Mouse (Mus musculus) kidney, adult 8-10 months (tissue): ENCODE measurements at regions not wholly inside any gene's neighbourhood (a gene's known extent, or its start where the extent isn't known, plus 50 kb on each side); places are given as distances from the start of the nearest gene placed in this dataset.
A peak's percentile ranks its signal among the peaks of the same experiment; 100 is the strongest.

ENCODE experiments used
- DNase-seq, 2 experiments: peaks; one replicate each; pipeline ENCODE4 v3.0.0; 2022

DNA sequence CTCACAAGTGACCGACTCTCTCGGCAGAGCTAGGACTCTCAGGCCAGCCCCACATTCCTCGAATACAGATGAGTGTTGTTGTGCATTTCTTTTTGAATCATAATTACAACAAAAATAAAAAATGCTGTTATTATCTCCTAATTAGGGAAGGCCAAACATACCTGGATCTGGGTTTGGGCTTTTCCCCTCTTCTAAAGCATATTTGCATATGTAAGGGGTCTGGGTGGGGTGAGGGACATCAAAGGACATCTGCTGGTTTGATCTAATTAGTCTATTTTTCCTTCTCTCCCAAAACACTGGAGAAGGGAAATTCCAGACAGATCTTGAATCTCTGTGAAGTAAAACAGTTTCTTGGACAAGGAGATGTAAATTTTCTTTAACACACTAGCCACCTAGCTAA, 85.3 kb downstream of the Tfap2a start:
- no peak for DNase-seq

DNA sequence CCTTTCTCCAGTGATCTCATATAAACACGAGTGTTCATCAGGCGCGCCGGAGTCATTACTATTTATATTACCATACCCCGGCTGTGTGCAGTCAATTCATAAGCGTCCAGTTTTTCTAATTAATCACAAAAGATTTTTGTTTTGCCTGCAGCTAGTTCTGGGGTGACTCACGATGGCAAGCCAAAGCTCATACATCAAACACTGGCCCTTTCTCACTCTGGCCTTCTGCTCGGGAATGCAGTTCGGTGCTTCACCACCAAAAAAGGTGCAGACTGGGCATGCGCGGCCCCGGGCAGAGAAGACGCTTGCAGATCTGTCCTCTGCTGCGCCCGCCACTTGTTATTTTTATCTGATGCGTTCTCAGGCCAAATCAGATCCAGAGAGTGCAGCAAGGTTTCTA, 87.1 kb downstream of the Tfap2a start:
- peak; percentile 2 to 6 for DNase-seq

DNA sequence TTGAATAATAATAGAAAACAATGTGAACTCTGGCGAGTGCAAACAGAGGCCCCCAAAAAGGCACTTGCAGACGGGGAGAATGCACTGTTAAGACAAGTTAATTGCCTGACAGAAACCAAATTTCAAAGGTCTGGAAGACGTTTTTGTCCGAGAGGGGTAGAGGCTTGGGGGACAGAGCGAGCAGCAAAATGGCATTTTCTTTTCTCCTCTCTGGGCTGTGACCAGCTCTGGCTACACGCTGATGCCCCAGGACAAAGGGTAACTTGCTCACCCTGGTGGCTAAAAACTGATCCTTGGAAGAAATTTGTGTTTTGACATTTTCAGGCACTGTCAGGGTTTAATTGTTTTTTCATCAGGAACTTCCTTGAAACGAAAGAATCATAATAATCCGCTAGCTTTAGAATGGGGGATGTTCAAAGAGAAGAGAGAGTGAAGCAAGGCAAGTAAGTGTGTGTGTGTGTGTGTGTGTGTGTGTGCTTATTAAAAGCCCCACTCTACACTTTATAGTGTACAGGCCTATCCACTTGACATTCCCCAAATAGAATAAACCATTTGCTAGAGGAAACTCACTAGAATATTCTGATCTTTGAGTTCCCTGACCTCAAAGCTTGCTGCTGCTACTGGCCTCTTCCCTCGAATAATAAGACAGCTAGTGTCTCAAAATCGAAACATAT, 88.0 kb downstream of the Tfap2a start:
- no peak for DNase-seq

GRCm38 (mm10) chr13:40649096-40650035, 88.8 kb downstream of the Tfap2a start:
- DNase-seq = no peak

GRCm38 (mm10) chr13:40646131-40646530, 92.0 kb downstream of the Tfap2a start:
- no peak for DNase-seq

- no peak for DNase-seq
Observed at GRCm38 (mm10) chr13:40645646-40646045, 92.5 kb downstream of the Tfap2a start.

DNA sequence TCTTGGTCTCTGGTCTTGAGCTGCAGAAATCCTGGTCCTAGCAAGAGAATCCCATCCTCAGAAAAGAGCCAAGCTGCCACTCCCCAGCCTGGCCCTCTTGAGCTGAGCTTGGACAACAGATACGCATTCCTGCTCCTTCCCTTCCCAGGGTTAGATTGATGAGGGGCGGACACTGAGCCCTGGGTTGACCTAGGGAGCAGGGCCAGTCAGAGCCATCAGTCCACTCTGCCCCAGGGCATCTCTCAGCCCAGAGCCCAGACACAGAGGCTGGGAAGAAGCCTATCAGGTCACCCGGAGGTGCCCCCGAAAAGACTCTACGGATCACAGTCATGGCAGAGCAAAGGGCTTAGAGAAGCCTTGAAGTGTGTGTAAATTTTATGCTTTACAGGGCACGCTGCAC, 95.2 kb downstream of the Tfap2a start:
- DNase-seq = no peak

- no peak for DNase-seq
Observed at GRCm38 (mm10) chr13:40637269-40637668, 100.9 kb downstream of the Tfap2a start.

DNA sequence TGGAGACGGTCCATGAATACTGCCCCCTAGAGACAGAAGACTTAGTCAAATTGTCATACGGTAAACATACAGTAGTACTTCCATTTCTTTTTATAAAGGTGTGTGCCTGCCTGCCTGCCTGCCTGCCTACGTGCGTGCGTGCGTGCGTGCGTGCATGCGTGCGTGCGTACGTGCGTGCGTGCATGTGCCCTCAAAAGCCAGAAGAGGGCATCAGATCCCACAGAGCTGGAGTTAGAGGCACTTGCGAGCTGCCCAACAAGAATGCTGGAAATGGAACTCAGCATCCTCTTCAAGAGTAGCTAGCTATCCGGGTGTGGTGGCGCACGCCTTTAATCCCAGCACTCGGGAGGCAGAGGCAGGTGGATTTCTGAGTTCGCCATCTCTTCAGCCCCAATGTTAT, 120.3 kb downstream of the Tfap2a start:
- DNase-seq = no peak

DNA sequence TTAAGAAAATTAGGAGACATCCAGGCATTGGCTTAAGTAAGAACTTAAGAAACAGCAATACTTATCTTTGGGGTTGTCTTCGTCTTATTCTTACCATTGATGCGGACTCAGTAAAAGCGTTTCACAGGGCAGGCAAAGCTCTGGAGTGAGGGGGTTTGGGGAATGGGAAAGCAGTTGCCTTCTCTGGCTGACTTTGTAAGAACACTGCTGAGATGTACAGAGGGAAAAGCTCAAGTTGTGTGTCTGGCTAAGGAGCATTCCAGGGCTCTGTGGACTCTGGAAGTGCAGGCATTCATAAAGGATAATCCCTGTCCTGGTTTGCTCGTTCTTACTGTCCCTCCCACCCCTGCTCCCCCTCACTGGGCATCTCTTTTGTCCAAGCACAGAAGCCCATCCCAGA, 129.7 kb downstream of the Tfap2a start:
- no peak for DNase-seq

GRCm38 (mm10) chr13:40606405-40607271, 131.5 kb downstream of the Tfap2a start:
- DNase-seq = no peak

DNA sequence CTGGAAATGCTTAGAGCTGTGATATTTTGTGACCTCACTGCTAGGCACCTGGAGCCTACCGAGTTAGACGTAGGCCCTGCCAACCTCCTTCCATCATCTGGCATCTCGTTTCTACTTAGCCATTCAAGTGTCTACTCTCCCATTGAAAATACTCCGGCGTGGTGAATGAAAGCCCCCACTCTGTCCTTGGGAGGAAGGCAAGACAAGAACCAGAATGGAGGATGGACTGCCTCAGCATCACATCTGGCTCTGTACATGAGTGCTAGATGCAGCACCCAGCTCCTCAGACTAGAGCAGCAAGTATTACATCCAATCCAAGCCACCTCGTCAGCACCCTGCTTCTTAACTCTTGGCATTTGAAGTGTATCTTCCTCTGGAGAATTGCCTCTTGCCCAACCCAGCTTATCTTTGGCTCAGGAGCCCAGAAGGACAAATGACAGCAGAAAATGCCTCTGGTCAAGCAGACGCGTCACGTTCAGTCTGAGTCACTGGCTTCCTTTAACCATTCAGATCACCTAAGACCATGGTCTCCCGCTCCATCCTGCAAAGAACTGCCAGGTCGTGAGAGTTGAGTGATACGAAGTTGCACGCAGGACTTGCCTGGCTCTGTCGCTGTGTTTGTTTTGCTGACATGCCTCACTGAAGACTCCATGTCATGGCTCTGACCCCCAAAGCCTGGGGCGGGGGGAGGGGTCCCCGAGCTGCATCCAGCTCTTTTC, 132.3 kb downstream of the Tfap2a start:
- no peak for DNase-seq

DNA sequence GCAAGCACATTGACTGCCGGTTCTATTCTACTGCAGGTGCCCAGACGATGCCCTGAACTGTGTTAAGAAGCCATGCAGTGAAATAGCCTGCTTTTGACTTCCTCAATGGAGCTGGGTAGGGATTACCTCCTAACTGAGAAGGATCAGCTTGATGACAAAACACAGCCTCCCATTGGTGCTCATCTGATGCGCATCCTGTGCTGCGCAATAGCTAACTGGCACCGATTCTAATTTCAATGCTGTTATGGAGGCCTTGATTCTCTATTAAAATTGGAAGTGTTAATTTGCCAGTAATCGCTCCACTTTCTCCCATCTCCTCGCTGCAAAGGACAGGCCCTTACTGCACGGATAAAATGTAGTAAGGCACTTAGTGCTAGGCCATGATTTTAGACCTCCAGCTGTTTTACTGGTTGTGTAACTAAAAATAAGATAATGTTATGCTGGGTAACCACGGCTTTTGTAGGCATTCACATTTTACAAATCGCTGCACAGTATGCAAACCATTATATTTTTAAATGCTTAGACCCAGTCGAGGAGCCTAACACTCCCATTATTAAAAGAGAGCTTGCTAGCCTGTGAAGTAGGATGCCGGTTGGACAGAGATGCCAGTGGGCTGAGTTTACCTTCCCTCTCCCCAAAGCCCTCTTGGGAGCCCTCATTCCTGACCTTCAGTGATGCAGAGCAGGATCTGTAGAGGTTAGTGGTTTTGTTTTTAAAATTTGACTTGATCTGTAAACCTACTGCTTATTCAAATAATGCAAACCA, 163.0 kb downstream of the Tfap2a start:
- DNase-seq = no peak

GRCm38 (mm10) chr13:40569461-40569860, 168.7 kb downstream of the Tfap2a start:
- DNase-seq = peak in 1 of 2 experiments; percentile 2

DNA sequence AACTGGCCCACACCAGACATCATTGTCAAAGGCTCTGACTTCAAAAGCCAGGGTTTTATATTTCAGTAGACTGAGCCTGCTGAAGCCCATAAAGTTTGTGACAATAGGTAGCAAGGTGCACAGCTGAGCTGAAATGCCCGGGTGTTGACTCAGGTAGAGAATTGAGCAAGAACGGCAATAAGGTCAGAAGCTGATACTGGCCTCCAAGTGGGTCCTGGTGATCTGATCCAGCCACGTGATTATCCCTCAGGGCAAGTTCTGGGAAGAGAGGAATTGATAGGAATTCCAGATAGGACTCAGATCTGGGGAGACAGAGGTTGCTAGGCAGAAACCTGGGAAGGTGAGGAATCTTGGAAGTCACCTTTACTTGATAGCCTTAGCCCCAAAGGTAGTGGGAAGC, 170.4 kb downstream of the Tfap2a start:
- DNase-seq = no peak

GRCm38 (mm10) chr13:40564351-40564750, 173.8 kb downstream of the Tfap2a start:
- no peak for DNase-seq

DNA sequence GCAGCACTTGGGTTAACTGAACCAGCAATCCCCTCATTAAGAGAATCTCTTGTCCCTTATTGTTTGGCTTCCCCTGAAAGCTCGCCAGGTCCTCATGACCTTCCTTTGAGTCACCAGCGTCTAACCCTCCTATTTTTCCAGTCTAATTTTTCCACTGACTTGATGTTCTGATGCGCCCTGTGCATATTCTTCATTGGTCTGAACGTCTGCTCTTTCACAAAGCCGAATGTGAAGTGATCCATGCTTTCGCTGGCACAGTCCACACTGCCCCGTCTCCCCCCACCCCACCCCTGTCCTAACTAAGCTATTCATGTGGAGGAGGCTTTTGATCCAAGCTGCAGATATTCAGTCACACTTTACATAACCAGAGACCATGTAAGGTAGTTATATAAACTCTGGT, 183.8 kb downstream of the Tfap2a start:
- no peak for DNase-seq

DNA sequence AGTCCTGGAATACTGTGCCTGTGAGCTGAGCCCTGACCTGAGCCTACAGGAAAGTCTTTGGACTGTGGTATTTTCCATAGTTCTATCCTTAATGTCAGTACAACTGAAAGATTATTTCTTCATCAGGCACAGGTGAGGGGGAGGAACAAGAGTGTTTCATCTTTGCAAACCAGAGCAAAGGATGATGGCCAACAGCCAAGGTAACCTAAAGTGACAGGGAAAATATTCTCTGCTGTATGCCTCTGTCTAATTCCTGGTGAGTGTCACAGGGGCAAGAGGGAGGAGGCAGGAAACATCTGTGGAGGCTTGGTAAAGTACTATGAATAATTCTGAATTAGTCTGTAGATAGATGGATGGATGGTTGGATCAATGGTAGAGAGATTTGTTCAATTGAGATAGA, 164.3 kb upstream of the Ofcc1 start:
- DNase-seq = no peak

GRCm38 (mm10) chr13:40523115-40523514, 161.9 kb upstream of the Ofcc1 start:
- DNase-seq = no peak

- no peak for DNase-seq
Observed at GRCm38 (mm10) chr13:40518180-40518579, 156.9 kb upstream of the Ofcc1 start.

- no peak for DNase-seq
Observed at GRCm38 (mm10) chr13:40509290-40509689, 148.0 kb upstream of the Ofcc1 start.

- no peak for DNase-seq
Observed at GRCm38 (mm10) chr13:40480830-40481229, 119.6 kb upstream of the Ofcc1 start.
